In genomic region chr2:119040882-119041281, GRCm38 (mm10) we compare ENCODE assay signal across 8 mouse cellular contexts. TPM values are rescaled to one million over a fixed set of nuclear protein-coding genes. Genes with fewer than 3 reads are reported as not detected.
DNase-seq lines count a peak whose midpoint lies in the region; TF ChIP-seq lines count a peak whose summit lies in the region.

No protein-coding gene starts in this region.

- peaks cover 59% of the 10 kb centered on the region for H3K36me3 ChIP-seq in E14TG2a.4 (ENCODE audit: insufficient read depth, low read length)
- peaks cover 38% of the 10 kb centered on the region for H3K36me3 ChIP-seq in heart, embryonic 10.5 days

- TF ChIP-seq CTCF in layer of hippocampus, adult 2 months (conservative IDR thresholded peaks at IDR 0.05) = peak; percentile 84
- peak; percentile 34 for TF ChIP-seq CTCF in E14TG2a.4 (conservative IDR thresholded peaks at IDR 0.05; ENCODE audit: low read length)

- H3K27ac ChIP-seq in layer of hippocampus, adult 2 months = no peak overlapping the region
- no peak overlapping the region for H3K27ac ChIP-seq in heart, embryonic 10.5 days

- no peaks in the 10 kb centered on the region for H3K9me3 ChIP-seq in E14TG2a.4 (ENCODE audit: low read length)
- no peaks in the 10 kb centered on the region for H3K9me3 ChIP-seq in heart, embryonic 10.5 days

- peak; percentile 46 for DNase-seq in adrenal gland, postnatal 10 days
- DNase-seq in adrenal gland, postnatal 4 days (ENCODE audit: low spot score in 2 of 2) = no peak
- peak in 1 of 2 experiments; percentile 51 for DNase-seq in layer of hippocampus, adult 2 months (ENCODE audit: low spot score in 2 of 2)
- DNase-seq in layer of hippocampus, postnatal 36 days = no peak
- peak; percentile 42 to 52 for DNase-seq in kidney, postnatal 4 days
- no peak for DNase-seq in testis, postnatal 10 days (ENCODE audit: low spot score)
- DNase-seq in heart, embryonic 10.5 days (ENCODE audit: low spot score) = no peak

- H3K4me1 ChIP-seq in E14TG2a.4 (replicated peaks; ENCODE audit: low read depth, low read length) = peaks cover 46% of the 10 kb centered on the region
- no peaks in the 10 kb centered on the region for H3K4me1 ChIP-seq in heart, embryonic 10.5 days

- H3K27me3 ChIP-seq in E14TG2a.4 (ENCODE audit: insufficient read depth, low read length) = no peaks in the 10 kb centered on the region
- H3K27me3 ChIP-seq in heart, embryonic 10.5 days (ENCODE audit: insufficient read depth, poor library complexity, severe bottlenecking) = no peaks in the 10 kb centered on the region

- WGBS in heart, embryonic 10.5 days = 50% methylated on average over 4 of the region's 4 CpGs

- no peak overlapping the region for H3K4me3 ChIP-seq in layer of hippocampus, adult 2 months
- no peak overlapping the region for H3K4me3 ChIP-seq in E14TG2a.4 (replicated peaks; ENCODE audit: low read length)
- no peak overlapping the region for H3K4me3 ChIP-seq in heart, embryonic 10.5 days

RNA-seq across cellular contexts. Expression of gene Knl1, which starts 6.0 kb away (rescaled TPM):
- total RNA-seq in adrenal gland, postnatal 10 days (2021) = 1 to 10 TPM; 7.5 to 9.8 TPM
- total RNA-seq in adrenal gland, postnatal 4 days (2021) = 10 to 100 TPM; 11.6 to 13.5 TPM
- total RNA-seq in layer of hippocampus, adult 2 months (2021) = under 1 TPM; 0.20 to 0.27 TPM
- total RNA-seq in layer of hippocampus, postnatal 36 days (2021) = under 1 TPM; 0.37 to 0.48 TPM
- 36.1 and 36.3 TPM in 2 replicates for polyA plus RNA-seq in heart, embryonic 10.5 days (2016; fragmentation: Nextera tagmentation; extraction: Ambion mirVana)

RNA-seq across cellular contexts. Expression of gene Rpusd2, which starts 6.3 kb away (rescaled TPM):
- total RNA-seq in adrenal gland, postnatal 10 days (2021) = 1 to 10 TPM; 5.0 to 5.6 TPM
- total RNA-seq in adrenal gland, postnatal 4 days (2021) = 1 to 10 TPM; 8.6 to 8.7 TPM
- total RNA-seq in layer of hippocampus, adult 2 months (2021) = 1 to 10 TPM; 8.0 to 8.1 TPM
- total RNA-seq in layer of hippocampus, postnatal 36 days (2021) = 1 to 10 TPM; 7.3 to 7.5 TPM
- polyA plus RNA-seq in heart, embryonic 10.5 days (2016; fragmentation: Nextera tagmentation; extraction: Ambion mirVana) = 5.1 and 6.2 TPM in 2 replicates

RNA-seq across cellular contexts. Expression of gene Ccdc32, which starts 11.7 kb away (rescaled TPM):
- total RNA-seq in adrenal gland, postnatal 10 days (2021) = 10 to 100 TPM; 17.7 TPM
- 10 to 100 TPM; 20.0 to 20.2 TPM for total RNA-seq in adrenal gland, postnatal 4 days (2021)
- total RNA-seq in layer of hippocampus, adult 2 months (2021) = 10 to 100 TPM; 53.2 to 53.6 TPM
- total RNA-seq in layer of hippocampus, postnatal 36 days (2021) = 10 to 100 TPM; 51.3 to 55.5 TPM
- 16.3 and 18.5 TPM in 2 replicates for polyA plus RNA-seq in heart, embryonic 10.5 days (2016; fragmentation: Nextera tagmentation; extraction: Ambion mirVana)

Comparison
In these comparisons a context has a peak if more than half of its experiments do, and no peak if none do; other contexts are left out.
1. DNase-seq: peak in adrenal gland, postnatal 10 days (single experiment) and kidney, postnatal 4 days (2 of 2); none in adrenal gland, postnatal 4 days (0 of 2), layer of hippocampus, postnatal 36 days (0 of 2), testis, postnatal 10 days (single experiment) and heart, embryonic 10.5 days (single experiment).
2. RNA of gene Knl1, which starts 6.0 kb away (total RNA-seq): 11.6 to 13.5 TPM in adrenal gland, postnatal 4 days and 7.5 to 9.8 TPM in adrenal gland, postnatal 10 days; 0.37 to 0.48 TPM in layer of hippocampus, postnatal 36 days and 0.20 to 0.27 TPM in layer of hippocampus, adult 2 months; every median in the first group is over 4 times any median in the second.